Mouse (Mus musculus) embryonic facial prominence, embryonic 14.5 days (tissue): ENCODE results near the gene Cdc42ep4. TPM values are rescaled to one million over a fixed set of nuclear protein-coding genes. Genes with fewer than 3 reads are reported as not detected.
A peak's percentile ranks its signal among the peaks of the same experiment; 100 is the strongest.

Experiments used
- ATAC-seq: fragments of 200-750 bp; cut with Nextera tagmentation; 2 replicates; pipeline ENCODE4 v1.8.0; 2017; ENCODE audit warnings: low read depth, moderate number of reproducible peaks, moderate TSS enrichment
- DNase-seq: peaks from one replicate; pipeline ENCODE4 v3.0.0-alpha.2; 2015; ENCODE audit warnings: low spot score
- H3K27ac ChIP-seq: fragments of 300-500 bp; sonication (generic); replicated peaks from 2 replicates; pipeline ENCODE4 v1.5.1; 2014; ENCODE audit warnings: low read depth, mild to moderate bottlenecking, low read length, moderate library complexity
- H3K27me3 ChIP-seq: fragments of 300-500 bp; sonication (generic); replicated peaks from 2 replicates; pipeline ENCODE4 v1.6.1; 2014; ENCODE audit warnings: low read length; ENCODE audit not compliant: control insufficient read depth, insufficient read depth
- H3K36me3 ChIP-seq: fragments of 300-500 bp; sonication (generic); 2 replicates; pipeline ENCODE4 v1.6.1; 2014; ENCODE audit warnings: low read length, mixed read lengths; ENCODE audit not compliant: control insufficient read depth, insufficient read depth
- H3K4me1 ChIP-seq: fragments of 300-500 bp; sonication (generic); 2 replicates; pipeline ENCODE4 v1.6.1; 2014; ENCODE audit warnings: antibody characterized with exemption, low read length; ENCODE audit not compliant: control insufficient read depth, insufficient read depth
- H3K4me2 ChIP-seq: fragments of 300-500 bp; sonication (generic); 2 replicates; pipeline ENCODE4 v1.6.1; 2014; ENCODE audit warnings: low read depth, mild to moderate bottlenecking, low read length, moderate library complexity, mixed read lengths
- H3K4me3 ChIP-seq: fragments of 300-500 bp; sonication (generic); 2 replicates; pipeline ENCODE4 v1.5.1; 2014; ENCODE audit warnings: low read depth, mild to moderate bottlenecking, low read length
- H3K9ac ChIP-seq: fragments of 300-500 bp; sonication (generic); 2 replicates; pipeline ENCODE4 v1.6.1; 2014; ENCODE audit warnings: low read depth, mild to moderate bottlenecking, low read length, moderate library complexity, mixed read lengths
- H3K9me3 ChIP-seq: fragments of 300-500 bp; sonication (generic); 2 replicates; pipeline ENCODE4 v1.6.1; 2016; ENCODE audit warnings: low read length; ENCODE audit not compliant: control insufficient read depth
- WGBS: fragments of 180-500 bp; shearing (Covaris S2); extraction: QIAGEN DNeasy Blood & Tissue Kit; methylation state at CpG from one replicate; pipeline ENCODE4 v1.1.7; 2014; 5-methylcytosine and 5-hydroxymethylcytosine counted together
- polyA plus RNA-seq: library from polyadenylated mRNA; unstranded; fragments of >200 nt; fragmentation: Nextera tagmentation; extraction: Ambion mirVana; gene quantifications from 2 replicates; pipeline ENCODE4 v1.2.1, GENCODE M21; 2014

Gene Cdc42ep4
- polyA plus RNA-seq, 1 experiment from 2014 or later, result 39.3 TPM

GRCm38 (mm10) chr11:113767285-113767684, 15.6 kb upstream of the Cdc42ep4 start:
- Histone ChIP-seq H3K9ac (no peak overlapping the region), H3K4me1 (peaks cover 50% of the 10 kb centered on the region), H3K4me2 (peak overlapping the region; percentile 7; the same call in 1 of the 2 replicates), H3K4me3 (no peak overlapping the region), H3K27ac (peak overlapping the region; percentile 72), H3K36me3 (no peaks in the 10 kb centered on the region), H3K27me3 (no peaks in the 10 kb centered on the region), H3K9me3 (no peaks in the 10 kb centered on the region)
- WGBS, result 52% methylated on average over 8 of the region's 8 CpGs
- DNase-seq (no peak), ATAC-seq (no peak)

GRCm38 (mm10) chr11:113766284-113766985, 14.8 kb upstream of the Cdc42ep4 start:
- Histone ChIP-seq H3K27me3 (no peaks in the 10 kb centered on the region), H3K9me3 (no peaks in the 10 kb centered on the region), H3K4me2 (no peak overlapping the region), H3K36me3 (no peaks in the 10 kb centered on the region), H3K27ac (peak overlapping the region; percentile 72; the same call in 1 of the 2 replicates), H3K9ac (no peak overlapping the region), H3K4me3 (no peak overlapping the region), H3K4me1 (peaks cover 46% of the 10 kb centered on the region)
- ATAC-seq, result no peak
- peak; percentile 36 for DNase-seq
- WGBS, result 31% methylated on average over 10 of the region's 10 CpGs

- DNase-seq, result no peak
- peak overlapping the region; percentile 45; the same call in 1 of the 2 replicates for H3K27ac ChIP-seq
Observed at GRCm38 (mm10) chr11:113764132-113764849, 12.6 kb upstream of the Cdc42ep4 start.

GRCm38 (mm10) chr11:113763449-113763848, 11.8 kb upstream of the Cdc42ep4 start:
- no peaks in the 10 kb centered on the region for H3K36me3 ChIP-seq
- H3K27ac ChIP-seq, result peak overlapping the region; percentile 45
- peak; percentile 60; the same call in 1 of the 2 replicates for ATAC-seq
- 11% methylated on average over 5 of the region's 5 CpGs for WGBS
- no peak overlapping the region for H3K4me3 ChIP-seq
- no peaks in the 10 kb centered on the region for H3K9me3 ChIP-seq
- H3K9ac ChIP-seq, result no peak overlapping the region
- peaks cover 44% of the 10 kb centered on the region for H3K4me1 ChIP-seq
- peak; percentile 87 for DNase-seq
- H3K4me2 ChIP-seq, result peak overlapping the region; percentile 32
- no peaks in the 10 kb centered on the region for H3K27me3 ChIP-seq

More at GRCm38 (mm10) chr11:113764132-113764849, 12.6 kb upstream of the Cdc42ep4 start:
- Histone ChIP-seq H3K4me1 (peaks cover 44% of the 10 kb centered on the region), H3K4me3 (no peak overlapping the region), H3K36me3 (no peaks in the 10 kb centered on the region), H3K4me2 (no peak overlapping the region), H3K9ac (no peak overlapping the region), H3K27me3 (no peaks in the 10 kb centered on the region), H3K9me3 (no peaks in the 10 kb centered on the region)
- WGBS, result 80% methylated on average over 6 of the region's 6 CpGs
- ATAC-seq, result no peak

GRCm38 (mm10) chr11:113762136-113762797, 10.6 kb upstream of the Cdc42ep4 start:
- H3K4me3 ChIP-seq, result no peak overlapping the region
- no peak overlapping the region for H3K9ac ChIP-seq
- H3K27ac ChIP-seq, result no peak overlapping the region
- peaks cover 35% of the 10 kb centered on the region for H3K4me1 ChIP-seq
- H3K36me3 ChIP-seq, result no peaks in the 10 kb centered on the region
- H3K4me2 ChIP-seq, result no peak overlapping the region
- DNase-seq, result no peak
- WGBS, result 77% methylated on average over 8 of the region's 8 CpGs
- no peak for ATAC-seq
- no peaks in the 10 kb centered on the region for H3K27me3 ChIP-seq
- no peaks in the 10 kb centered on the region for H3K9me3 ChIP-seq

- WGBS, result 81% methylated on average over 7 of the region's 7 CpGs
- no peak overlapping the region for H3K4me2 ChIP-seq
- no peaks in the 10 kb centered on the region for H3K27me3 ChIP-seq
- H3K9ac ChIP-seq, result no peak overlapping the region
- peaks cover 29% of the 10 kb centered on the region for H3K4me1 ChIP-seq
- H3K4me3 ChIP-seq, result no peak overlapping the region
- ATAC-seq (no peak), DNase-seq (no peak)
- H3K36me3 ChIP-seq, result no peaks in the 10 kb centered on the region
- H3K27ac ChIP-seq, result no peak overlapping the region
- H3K9me3 ChIP-seq, result no peaks in the 10 kb centered on the region
Observed at GRCm38 (mm10) chr11:113761646-113762045, 10.0 kb upstream of the Cdc42ep4 start.

- WGBS, result 64% methylated on average over 7 of the region's 7 CpGs
- Histone ChIP-seq H3K9ac (no peak overlapping the region), H3K4me2 (no peak overlapping the region), H3K27ac (no peak overlapping the region; the same call in 1 of the 2 replicates), H3K36me3 (no peaks in the 10 kb centered on the region), H3K4me3 (no peak overlapping the region), H3K4me1 (peaks cover 19% of the 10 kb centered on the region), H3K9me3 (no peaks in the 10 kb centered on the region), H3K27me3 (no peaks in the 10 kb centered on the region)
- ATAC-seq (no peak), DNase-seq (no peak)
Observed at GRCm38 (mm10) chr11:113760476-113760875, 8.8 kb upstream of the Cdc42ep4 start.

GRCm38 (mm10) chr11:113758851-113759250, 7.2 kb upstream of the Cdc42ep4 start:
- H3K27me3 ChIP-seq, result no peaks in the 10 kb centered on the region
- no peak overlapping the region for H3K9ac ChIP-seq
- WGBS, result 95% methylated on average over 5 of the region's 5 CpGs
- no peaks in the 10 kb centered on the region for H3K9me3 ChIP-seq
- H3K4me1 ChIP-seq, result peaks cover 13% of the 10 kb centered on the region
- ATAC-seq (no peak), DNase-seq (no peak)
- no peak overlapping the region for H3K4me3 ChIP-seq
- H3K36me3 ChIP-seq, result no peaks in the 10 kb centered on the region
- no peak overlapping the region for H3K4me2 ChIP-seq
- H3K27ac ChIP-seq, result no peak overlapping the region
